14 mouse cellular contexts compared by ENCODE assay signal in genomic region chr13:92759096-92759495, GRCm38 (mm10). TPM values are rescaled to one million over a fixed set of nuclear protein-coding genes. Genes with fewer than 3 reads are reported as not detected.
"Had no signal": no experiment of that assay in that cellular context is flagged by ENCODE, and none has a peak within 500 bp of the region (broad histone marks: within the 10 kb centered on the region; RNA-seq: fewer than 3 reads in every experiment).

No protein-coding gene starts in this region.

- H3K4me1 ChIP-seq: limb, embryonic 12.5 days; liver, embryonic 13.5 days; lung, embryonic 15.5 days; neural tube, embryonic 12.5 days had no signal

- H3K4me3 ChIP-seq: limb, embryonic 12.5 days; liver, embryonic 13.5 days; lung, embryonic 15.5 days; neural tube, embryonic 12.5 days had no signal

- ATAC-seq: liver, postnatal 0 days had no signal

- H3K4me2 ChIP-seq: limb, embryonic 12.5 days; liver, embryonic 13.5 days; lung, embryonic 15.5 days; neural tube, embryonic 12.5 days had no signal

- H3K9ac ChIP-seq: limb, embryonic 12.5 days; liver, embryonic 13.5 days; liver, postnatal 0 days; lung, embryonic 15.5 days; neural tube, embryonic 12.5 days had no signal

- H3K27ac ChIP-seq: limb, embryonic 12.5 days; liver, embryonic 13.5 days; lung, embryonic 15.5 days; macrophage; neural tube, embryonic 12.5 days; stomach, postnatal 0 days had no signal

- H3K36me3 ChIP-seq: limb, embryonic 12.5 days; liver, embryonic 13.5 days; lung, embryonic 15.5 days; neural tube, embryonic 12.5 days had no signal

- DNase-seq: kidney, postnatal 25 days; liver; liver, embryonic 13.5 days; liver, postnatal 0 days; lung, postnatal 14 days; midbrain, embryonic 14.5 days; thymus, postnatal 4 days had no signal

- H3K9me3 ChIP-seq: limb, embryonic 12.5 days; liver, embryonic 13.5 days; lung, embryonic 15.5 days; neural tube, embryonic 12.5 days had no signal

- H3K27me3 ChIP-seq: limb, embryonic 12.5 days; liver, embryonic 13.5 days; lung, embryonic 15.5 days; neural tube, embryonic 12.5 days had no signal

RNA-seq across cellular contexts. Expression of gene Thbs4, which starts 35.5 kb away (rescaled TPM):
- total RNA-seq: monocyte, adult 5-6 weeks; neutrophil, adult 5-6 weeks had no signal
- polyA plus RNA-seq: macrophage had no signal
